Mouse (Mus musculus): ENCODE results near the gene Dusp7. TPM values are rescaled to one million over a fixed set of nuclear protein-coding genes. Genes with fewer than 3 reads are reported as not detected.

Gene Dusp7
- 17.6 and 18.9 TPM in 2 replicates for polyA plus RNA-seq (2016; fragmentation: Nextera tagmentation; extraction: Ambion mirVana)

GRCm38 (mm10) chr9:106368112-106368717, at the start of gene Dusp7:
Gene Dusp7, plus strand, starts transcription at chr9:106368632.
- Histone ChIP-seq H3K9me3 (no peaks in the 10 kb centered on the region), H3K4me3 (peak within 1 kb of the TSS; percentile 93), H3K36me3 (replicated peaks) (peaks cover 30% of the 10 kb centered on the region), H3K27me3 (ENCODE audit: poor library complexity, severe bottlenecking) (peaks cover 17% of the 10 kb centered on the region), H3K4me1 (peaks cover 81% of the 10 kb centered on the region), H3K27ac (peak within 1 kb of the TSS; percentile 97)
- WGBS = under 1% methylated on average over 47 of the region's 57 CpGs
- peak; percentile 75 for DNase-seq (ENCODE audit: extremely low spot score, low spot score)

- 68% methylated on average over 2 of the region's 2 CpGs for WGBS
- H3K27ac ChIP-seq = 0 out of 2 replicates have a peak overlapping the region, but pooled peaks have one; percentile 1
- no peak overlapping the region for H3K4me3 ChIP-seq
- H3K27me3 ChIP-seq (ENCODE audit: poor library complexity, severe bottlenecking) = no peaks in the 10 kb centered on the region
- H3K36me3 ChIP-seq (replicated peaks) = peaks cover 22% of the 10 kb centered on the region
- H3K4me1 ChIP-seq = peaks cover 38% of the 10 kb centered on the region
- H3K9me3 ChIP-seq = no peaks in the 10 kb centered on the region
- DNase-seq (ENCODE audit: extremely low spot score, low spot score) = no peak
These were observed 49.3 kb upstream of the Dusp7 start for GRCm38 (mm10) chr9:106319095-106319494.

GRCm38 (mm10) chr9:106322497-106322896, 45.9 kb upstream of the Dusp7 start:
- no peak for DNase-seq (ENCODE audit: extremely low spot score, low spot score)
- WGBS = 90% methylated on average over 3 of the region's 3 CpGs
- Histone ChIP-seq H3K9me3 (no peaks in the 10 kb centered on the region), H3K27me3 (ENCODE audit: poor library complexity, severe bottlenecking) (no peaks in the 10 kb centered on the region), H3K4me3 (no peak overlapping the region), H3K27ac (peak overlapping the region; percentile 26; the same call in 1 of the 2 replicates), H3K4me1 (peaks cover 41% of the 10 kb centered on the region), H3K36me3 (replicated peaks) (peaks cover 14% of the 10 kb centered on the region)

- Histone ChIP-seq H3K27ac (no peak overlapping the region), H3K36me3 (replicated peaks) (peaks cover 26% of the 10 kb centered on the region), H3K4me1 (peaks cover 29% of the 10 kb centered on the region), H3K27me3 (ENCODE audit: poor library complexity, severe bottlenecking) (no peaks in the 10 kb centered on the region), H3K9me3 (no peaks in the 10 kb centered on the region), H3K4me3 (no peak overlapping the region)
- WGBS = 74% methylated on average over 8 of the region's 8 CpGs
- DNase-seq (ENCODE audit: extremely low spot score, low spot score) = no peak
These were observed 42.2 kb upstream of the Dusp7 start for GRCm38 (mm10) chr9:106326241-106326640.

GRCm38 (mm10) chr9:106327125-106327809, 41.2 kb upstream of the Dusp7 start:
- peaks cover 24% of the 10 kb centered on the region for H3K36me3 ChIP-seq (replicated peaks)
- no peaks in the 10 kb centered on the region for H3K27me3 ChIP-seq (ENCODE audit: poor library complexity, severe bottlenecking)
- 87% methylated on average over 8 of the region's 8 CpGs for WGBS
- no peak overlapping the region for H3K4me3 ChIP-seq
- DNase-seq (ENCODE audit: extremely low spot score, low spot score) = no peak
- H3K27ac ChIP-seq = no peak overlapping the region
- H3K4me1 ChIP-seq = peaks cover 37% of the 10 kb centered on the region
- H3K9me3 ChIP-seq = no peaks in the 10 kb centered on the region

GRCm38 (mm10) chr9:106328068-106328610, 40.3 kb upstream of the Dusp7 start:
- Histone ChIP-seq H3K4me3 (no peak overlapping the region), H3K4me1 (peaks cover 32% of the 10 kb centered on the region), H3K9me3 (no peaks in the 10 kb centered on the region), H3K36me3 (replicated peaks) (peaks cover 24% of the 10 kb centered on the region), H3K27ac (no peak overlapping the region), H3K27me3 (ENCODE audit: poor library complexity, severe bottlenecking) (no peaks in the 10 kb centered on the region)
- DNase-seq (ENCODE audit: extremely low spot score, low spot score) = no peak
- 89% methylated on average over 7 of the region's 7 CpGs for WGBS

GRCm38 (mm10) chr9:106328772-106329511, 39.5 kb upstream of the Dusp7 start:
- Histone ChIP-seq H3K4me3 (no peak overlapping the region), H3K4me1 (peaks cover 32% of the 10 kb centered on the region), H3K27me3 (ENCODE audit: poor library complexity, severe bottlenecking) (no peaks in the 10 kb centered on the region), H3K9me3 (no peaks in the 10 kb centered on the region), H3K36me3 (replicated peaks) (peaks cover 24% of the 10 kb centered on the region), H3K27ac (peak overlapping the region; percentile 9; the same call in 1 of the 2 replicates)
- no peak for DNase-seq (ENCODE audit: extremely low spot score, low spot score)
- 71% methylated on average over 5 of the region's 5 CpGs for WGBS

- no peak for DNase-seq (ENCODE audit: extremely low spot score, low spot score)
- no peak overlapping the region for H3K4me3 ChIP-seq
- H3K36me3 ChIP-seq (replicated peaks) = peaks cover 18% of the 10 kb centered on the region
- H3K4me1 ChIP-seq = peaks cover 33% of the 10 kb centered on the region
- H3K27me3 ChIP-seq (ENCODE audit: poor library complexity, severe bottlenecking) = no peaks in the 10 kb centered on the region
- no peaks in the 10 kb centered on the region for H3K9me3 ChIP-seq
- 89% methylated on average over 3 of the region's 3 CpGs for WGBS
- no peak overlapping the region; the same call in 1 of the 2 replicates for H3K27ac ChIP-seq
These were observed 35.7 kb upstream of the Dusp7 start for GRCm38 (mm10) chr9:106332746-106333145.

GRCm38 (mm10) chr9:106337620-106338019, 30.8 kb upstream of the Dusp7 start:
- 85% methylated on average over 9 of the region's 9 CpGs for WGBS
- peaks cover 63% of the 10 kb centered on the region for H3K4me1 ChIP-seq
- no peak for DNase-seq (ENCODE audit: extremely low spot score, low spot score)

GRCm38 (mm10) chr9:106338462-106339172, 29.8 kb upstream of the Dusp7 start:
- H3K36me3 ChIP-seq (replicated peaks) = no peaks in the 10 kb centered on the region; the same call in 1 of the 2 replicates
- WGBS = 11% methylated on average over 10 of the region's 10 CpGs
- H3K27ac ChIP-seq = peak overlapping the region; percentile 86
- DNase-seq (ENCODE audit: extremely low spot score, low spot score) = peak; percentile 57
- H3K27me3 ChIP-seq (ENCODE audit: poor library complexity, severe bottlenecking) = no peaks in the 10 kb centered on the region
- H3K9me3 ChIP-seq = no peaks in the 10 kb centered on the region
- peaks cover 67% of the 10 kb centered on the region for H3K4me1 ChIP-seq
- peak overlapping the region; percentile 27 for H3K4me3 ChIP-seq

More at GRCm38 (mm10) chr9:106337620-106338019, 30.8 kb upstream of the Dusp7 start:
- H3K9me3 ChIP-seq = no peaks in the 10 kb centered on the region
- H3K4me3 ChIP-seq = no peak overlapping the region
- H3K27me3 ChIP-seq (ENCODE audit: poor library complexity, severe bottlenecking) = no peaks in the 10 kb centered on the region
- no peaks in the 10 kb centered on the region; the same call in 1 of the 2 replicates for H3K36me3 ChIP-seq (replicated peaks)
- peak overlapping the region; percentile 86 for H3K27ac ChIP-seq

- Histone ChIP-seq H3K9me3 (no peaks in the 10 kb centered on the region), H3K27me3 (ENCODE audit: poor library complexity, severe bottlenecking) (no peaks in the 10 kb centered on the region), H3K36me3 (replicated peaks) (no peaks in the 10 kb centered on the region; the same call in 1 of the 2 replicates), H3K4me1 (peaks cover 67% of the 10 kb centered on the region), H3K4me3 (peak overlapping the region; percentile 27; the same call in 1 of the 2 replicates), H3K27ac (peak overlapping the region; percentile 86)
- 55% methylated on average over 6 of the region's 6 CpGs for whole genome bisulfite sequencing
- DNase-seq (ENCODE audit: extremely low spot score, low spot score) = no peak
These were observed 29.3 kb upstream of the Dusp7 start for GRCm38 (mm10) chr9:106339173-106339558.

GRCm38 (mm10) chr9:106339730-106340129, 28.7 kb upstream of the Dusp7 start:
- H3K4me1 ChIP-seq = peaks cover 72% of the 10 kb centered on the region
- 90% methylated on average over 4 of the region's 4 CpGs for WGBS

More at GRCm38 (mm10) chr9:106339730-106340129, 28.7 kb upstream of the Dusp7 start:
- Histone ChIP-seq H3K27me3 (ENCODE audit: poor library complexity, severe bottlenecking) (no peaks in the 10 kb centered on the region), H3K9me3 (no peaks in the 10 kb centered on the region), H3K36me3 (replicated peaks) (no peaks in the 10 kb centered on the region; the same call in 1 of the 2 replicates), H3K27ac (peak overlapping the region; percentile 86), H3K4me3 (no peak overlapping the region)
- DNase-seq (ENCODE audit: extremely low spot score, low spot score) = no peak
